Mouse (Mus musculus) cortical plate, adult 2 months (tissue): ENCODE data around the gene Gm10563.

Experiments used
- CTCF ChIP-seq: fragments of 200-500 bp; IDR thresholded peaks from 2 replicates; pipeline ENCODE4 v1.5.1; 2011; ENCODE audit warnings: mild to moderate bottlenecking, control low read depth, low read length; ENCODE audit not compliant: insufficient read depth; ENCODE audit errors: extremely low read depth
- POLR2A ChIP-seq: fragments of 200-500 bp; IDR thresholded peaks from 2 replicates; pipeline ENCODE4 v1.6.1; 2011; ENCODE audit warnings: mild to moderate bottlenecking, low read length, control low read depth; ENCODE audit not compliant: insufficient read depth; ENCODE audit errors: extremely low read depth

GRCm38 (mm10) chr4:155595777-155596176 lies 49.4 kb downstream of the Gm10563 start:
- TF ChIP-seq CTCF (no peak), POLR2A (no peak)
